Mouse (Mus musculus): Measurements from ENCODE around the gene Hrh2.

Gene Hrh2

DNA sequence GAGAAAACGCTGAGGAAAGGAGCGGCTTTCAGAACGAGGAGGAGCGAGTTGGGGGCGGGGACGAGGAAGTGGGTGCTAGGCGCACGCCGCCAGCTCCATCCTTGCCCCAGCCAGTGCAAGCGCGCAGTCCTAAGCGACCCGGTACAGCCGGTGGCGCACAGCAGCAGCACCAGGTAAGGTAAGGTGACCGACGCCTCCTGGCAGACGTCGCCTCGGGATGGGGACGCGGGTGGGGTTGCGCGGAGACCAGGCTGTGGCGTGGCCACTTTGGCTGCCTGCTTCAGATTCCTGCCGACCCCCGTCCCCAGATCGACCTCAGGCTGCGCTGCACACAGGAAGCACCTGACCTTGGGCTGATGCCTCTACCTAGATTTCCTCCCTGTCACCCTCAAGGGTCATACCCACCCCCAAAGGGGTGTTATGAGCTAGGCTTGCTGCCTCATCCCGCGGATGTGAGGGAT is at the start of gene Hrh2:
Gene Hrh2, plus strand, starts transcription at position 109 of the 461 bp plus-strand sequence.
- DNase-seq (ENCODE audit: low spot score) = no peak

DNA sequence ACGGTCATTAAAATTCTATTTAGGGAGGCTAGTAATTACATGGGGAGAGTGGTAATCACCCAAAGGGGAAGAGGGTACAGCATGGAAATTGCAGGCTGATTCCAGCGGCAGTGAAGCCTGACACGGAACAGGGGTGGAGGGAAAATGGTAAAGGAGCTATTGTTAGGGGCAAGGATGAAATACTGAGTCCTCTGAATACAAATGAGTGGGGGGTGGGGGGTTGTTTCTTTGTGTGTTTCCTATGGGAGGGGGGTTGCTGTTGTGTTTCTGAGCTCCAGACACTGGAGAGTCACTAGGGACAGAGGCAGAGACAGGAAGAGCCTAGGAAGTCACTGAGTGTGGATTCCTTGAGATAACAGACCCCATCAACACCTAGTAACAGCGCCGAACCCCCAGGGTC is 48.1 kb upstream of the Hrh2 start:
- no peak for DNase-seq (ENCODE audit: low spot score)

- no peak for DNase-seq (ENCODE audit: low spot score)
Observed at GRCm38 (mm10) chr13:54144624-54145023, 47.3 kb upstream of the Hrh2 start.

- no peak for DNase-seq (ENCODE audit: low spot score)
Observed at GRCm38 (mm10) chr13:54147328-54147727, 44.6 kb upstream of the Hrh2 start.

GRCm38 (mm10) chr13:54152421-54152820 is 39.5 kb upstream of the Hrh2 start:
- DNase-seq (ENCODE audit: low spot score) = no peak

- no peak for DNase-seq (ENCODE audit: low spot score)
Observed at GRCm38 (mm10) chr13:54152911-54153310, 39.0 kb upstream of the Hrh2 start.

- DNase-seq (ENCODE audit: low spot score) = no peak
Observed at GRCm38 (mm10) chr13:54153672-54154218, 38.2 kb upstream of the Hrh2 start.

DNA sequence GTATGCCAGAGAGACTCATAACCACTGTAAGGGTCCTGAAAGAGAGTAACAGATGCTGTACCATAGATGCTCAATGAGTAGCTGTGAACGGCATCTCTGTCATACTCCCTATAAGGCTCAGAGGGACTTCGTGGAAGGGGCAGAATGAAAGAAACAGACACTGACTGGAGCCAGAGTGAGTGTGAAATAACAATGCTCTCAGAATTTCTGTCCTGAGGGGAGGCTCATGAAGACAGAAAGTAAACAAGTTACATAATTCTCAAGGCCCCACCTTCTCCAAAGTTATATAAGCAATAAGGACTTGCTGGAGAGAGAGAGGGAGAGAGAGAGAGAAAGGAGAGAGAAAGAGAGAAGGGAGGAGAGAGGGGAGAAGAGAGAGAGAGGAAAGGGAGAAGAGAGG is 36.1 kb upstream of the Hrh2 start:
- no peak for DNase-seq (ENCODE audit: low spot score)

DNA sequence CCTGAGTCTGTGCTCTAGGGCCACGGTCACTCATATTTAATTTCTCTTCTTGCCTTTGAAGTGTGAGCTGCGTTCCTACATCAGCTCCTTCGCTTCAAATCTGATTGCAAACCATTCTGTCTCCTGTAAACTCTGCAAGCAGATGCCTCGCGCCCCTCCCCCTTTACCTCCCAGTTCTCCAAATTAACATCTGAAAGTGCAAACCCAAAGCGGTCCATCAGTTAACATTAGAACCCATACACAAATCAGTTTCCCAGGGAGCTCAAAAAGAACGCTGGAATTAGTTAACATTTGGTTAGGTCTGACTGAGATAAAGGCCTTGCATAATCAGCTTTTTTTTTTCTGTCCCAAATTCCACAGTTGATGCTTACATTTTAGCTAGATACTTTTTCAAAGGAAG is 32.7 kb upstream of the Hrh2 start:
- DNase-seq (ENCODE audit: low spot score) = no peak

- no peak for DNase-seq (ENCODE audit: low spot score)
Observed at GRCm38 (mm10) chr13:54159756-54160155, 32.2 kb upstream of the Hrh2 start.

- DNase-seq (ENCODE audit: low spot score) = no peak
Observed at GRCm38 (mm10) chr13:54160546-54160945, 31.4 kb upstream of the Hrh2 start.

- no peak for DNase-seq (ENCODE audit: low spot score)
Observed at GRCm38 (mm10) chr13:54161514-54161913, 30.4 kb upstream of the Hrh2 start.

GRCm38 (mm10) chr13:54163363-54163762 is 28.6 kb upstream of the Hrh2 start:
- no peak for DNase-seq (ENCODE audit: low spot score)

- no peak for DNase-seq (ENCODE audit: low spot score)
Observed at GRCm38 (mm10) chr13:54164462-54164861, 27.5 kb upstream of the Hrh2 start.

DNA sequence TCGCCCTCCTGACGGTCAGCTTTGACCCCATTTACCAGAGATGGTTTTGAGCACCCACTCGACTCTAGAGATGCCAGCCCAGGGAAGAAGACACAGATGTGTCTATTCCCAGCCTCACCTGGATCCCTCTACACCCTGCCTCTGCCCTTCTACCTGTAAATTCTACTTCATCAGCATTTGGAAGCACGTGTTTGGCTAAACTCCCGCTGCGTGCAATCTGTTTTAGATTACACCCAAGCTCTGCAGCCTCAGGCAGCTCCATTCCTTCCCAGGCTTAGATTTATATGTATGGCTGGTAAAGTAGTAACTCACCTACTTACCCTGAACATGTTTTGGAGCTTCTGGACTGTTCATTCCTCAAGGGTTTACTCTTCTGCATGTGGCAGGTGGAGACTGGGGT is 26.9 kb upstream of the Hrh2 start:
- no peak for DNase-seq (ENCODE audit: low spot score)

- DNase-seq (ENCODE audit: low spot score) = no peak
Observed at GRCm38 (mm10) chr13:54165765-54166164, 26.2 kb upstream of the Hrh2 start.

GRCm38 (mm10) chr13:54167036-54167435 is 24.9 kb upstream of the Hrh2 start:
- DNase-seq (ENCODE audit: low spot score) = no peak

- no peak for DNase-seq (ENCODE audit: low spot score)
Observed at GRCm38 (mm10) chr13:54168675-54169074, 23.3 kb upstream of the Hrh2 start.

GRCm38 (mm10) chr13:54170288-54170687 is 21.6 kb upstream of the Hrh2 start:
- DNase-seq (ENCODE audit: low spot score) = no peak

- no peak for DNase-seq (ENCODE audit: low spot score)
Observed at GRCm38 (mm10) chr13:54171346-54171745, 20.6 kb upstream of the Hrh2 start.

GRCm38 (mm10) chr13:54171761-54172160 is 20.2 kb upstream of the Hrh2 start:
- no peak for DNase-seq (ENCODE audit: low spot score)

DNA sequence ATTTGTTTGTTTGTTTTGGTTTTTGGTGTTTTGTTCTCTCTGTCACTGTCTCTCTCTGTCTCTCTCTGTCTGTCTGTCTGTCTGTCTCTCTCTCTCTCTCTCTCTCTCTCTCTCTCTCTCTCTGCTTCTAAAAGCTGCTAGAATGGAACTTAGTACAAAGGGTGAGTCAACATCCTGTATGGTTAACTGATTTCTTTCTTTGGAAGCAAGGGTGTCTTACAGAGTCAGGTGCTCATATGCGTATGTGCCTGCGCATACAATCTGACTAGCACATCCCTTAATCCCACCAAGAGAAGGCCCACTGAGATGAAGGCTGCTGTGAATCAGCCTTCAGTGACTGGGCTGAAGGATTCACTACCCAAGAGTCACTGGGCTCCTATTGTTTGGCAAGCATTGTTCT is 18.0 kb upstream of the Hrh2 start:
- no peak for DNase-seq (ENCODE audit: low spot score)

GRCm38 (mm10) chr13:54174703-54175102 is 17.2 kb upstream of the Hrh2 start:
- no peak for DNase-seq (ENCODE audit: low spot score)

DNA sequence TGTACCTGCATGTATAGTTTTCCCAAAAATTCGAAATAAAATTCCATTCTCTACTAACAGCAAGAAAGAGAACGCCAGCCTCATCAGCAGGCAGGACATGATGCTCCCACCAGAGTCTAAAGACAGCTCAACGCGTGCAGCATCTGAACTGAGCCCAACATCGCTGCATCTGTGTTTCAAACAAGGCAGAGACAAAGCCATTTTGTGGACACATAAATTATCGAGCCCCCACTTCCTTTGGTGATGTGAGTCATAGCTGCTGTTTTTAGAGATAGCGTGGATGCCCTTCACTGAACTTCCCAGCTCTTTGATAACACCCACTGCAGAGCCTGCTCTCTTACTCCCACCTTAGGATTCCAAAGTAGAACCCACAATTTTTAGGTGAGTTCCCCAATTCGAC is 16.5 kb upstream of the Hrh2 start:
- DNase-seq (ENCODE audit: low spot score) = no peak
